Mouse (Mus musculus): ENCODE measurements around the gene Acox2.

Acox2 gene

GRCm38 (mm10) chr14:8250141-8250871 lies 8.8 kb downstream of the Acox2 start:
- no peak for DNase-seq (ENCODE audit: inconsistent ontology term)

- DNase-seq (ENCODE audit: inconsistent ontology term) = no peak
Observed at GRCm38 (mm10) chr14:8249206-8249605, 9.9 kb downstream of the Acox2 start.

GRCm38 (mm10) chr14:8246878-8247277 lies 12.3 kb downstream of the Acox2 start:
- DNase-seq (ENCODE audit: inconsistent ontology term) = no peak

GRCm38 (mm10) chr14:8244211-8244611 lies 14.9 kb downstream of the Acox2 start:
- DNase-seq (ENCODE audit: inconsistent ontology term) = no peak

- peak; percentile 53 for DNase-seq (ENCODE audit: inconsistent ontology term)
Observed at GRCm38 (mm10) chr14:8243136-8243888, 15.8 kb downstream of the Acox2 start.

- DNase-seq (ENCODE audit: inconsistent ontology term) = peak; percentile 61
Observed at GRCm38 (mm10) chr14:8242388-8242920, 16.7 kb downstream of the Acox2 start.

- no peak for DNase-seq (ENCODE audit: inconsistent ontology term)
Observed at GRCm38 (mm10) chr14:8241816-8242215, 17.3 kb downstream of the Acox2 start.

GRCm38 (mm10) chr14:8233252-8233651 lies 25.9 kb downstream of the Acox2 start:
- no peak for DNase-seq (ENCODE audit: inconsistent ontology term)

- DNase-seq (ENCODE audit: inconsistent ontology term) = no peak
Observed at GRCm38 (mm10) chr14:8232155-8232910, 26.8 kb downstream of the Acox2 start.

- DNase-seq (ENCODE audit: inconsistent ontology term) = no peak
Observed at GRCm38 (mm10) chr14:8229367-8230019, 29.7 kb downstream of the Acox2 start.

- no peak for DNase-seq (ENCODE audit: inconsistent ontology term)
Observed at GRCm38 (mm10) chr14:8224805-8225204, 34.3 kb downstream of the Acox2 start.

- DNase-seq (ENCODE audit: inconsistent ontology term) = no peak
Observed at GRCm38 (mm10) chr14:8223506-8224293, 35.5 kb downstream of the Acox2 start.

GRCm38 (mm10) chr14:8222561-8222960 lies 36.6 kb downstream of the Acox2 start:
- DNase-seq (ENCODE audit: inconsistent ontology term) = no peak

- DNase-seq (ENCODE audit: inconsistent ontology term) = no peak
Observed at GRCm38 (mm10) chr14:8220912-8221311, 38.2 kb downstream of the Acox2 start.

GRCm38 (mm10) chr14:8220306-8220705 lies 38.8 kb downstream of the Acox2 start:
- no peak for DNase-seq (ENCODE audit: inconsistent ontology term)

- DNase-seq (ENCODE audit: inconsistent ontology term) = no peak
Observed at GRCm38 (mm10) chr14:8219876-8220275, 39.3 kb downstream of the Acox2 start.

- DNase-seq (ENCODE audit: inconsistent ontology term) = peak; percentile 81
Observed at GRCm38 (mm10) chr14:8218730-8219380, 40.3 kb downstream of the Acox2 start.

- no peak for DNase-seq (ENCODE audit: inconsistent ontology term)
Observed at GRCm38 (mm10) chr14:8218238-8218637, 40.9 kb downstream of the Acox2 start.

GRCm38 (mm10) chr14:8216100-8216499 lies 43.1 kb downstream of the Acox2 start:
- DNase-seq (ENCODE audit: inconsistent ontology term) = no peak

GRCm38 (mm10) chr14:8215208-8215778 lies 43.9 kb downstream of the Acox2 start:
- DNase-seq (ENCODE audit: inconsistent ontology term) = peak; percentile 25

Measured in Muller cell, postnatal 12 days (primary cell).